Mouse (Mus musculus): ENCODE data around the gene Zfp27. TPM values are rescaled to one million over a fixed set of nuclear protein-coding genes. Genes with fewer than 3 reads are reported as not detected.

The Zfp27 gene
- polyA plus RNA-seq (2014; fragmentation: Nextera tagmentation; extraction: Ambion mirVana): 10.9 and 12.8 TPM in 2 replicates

DNA sequence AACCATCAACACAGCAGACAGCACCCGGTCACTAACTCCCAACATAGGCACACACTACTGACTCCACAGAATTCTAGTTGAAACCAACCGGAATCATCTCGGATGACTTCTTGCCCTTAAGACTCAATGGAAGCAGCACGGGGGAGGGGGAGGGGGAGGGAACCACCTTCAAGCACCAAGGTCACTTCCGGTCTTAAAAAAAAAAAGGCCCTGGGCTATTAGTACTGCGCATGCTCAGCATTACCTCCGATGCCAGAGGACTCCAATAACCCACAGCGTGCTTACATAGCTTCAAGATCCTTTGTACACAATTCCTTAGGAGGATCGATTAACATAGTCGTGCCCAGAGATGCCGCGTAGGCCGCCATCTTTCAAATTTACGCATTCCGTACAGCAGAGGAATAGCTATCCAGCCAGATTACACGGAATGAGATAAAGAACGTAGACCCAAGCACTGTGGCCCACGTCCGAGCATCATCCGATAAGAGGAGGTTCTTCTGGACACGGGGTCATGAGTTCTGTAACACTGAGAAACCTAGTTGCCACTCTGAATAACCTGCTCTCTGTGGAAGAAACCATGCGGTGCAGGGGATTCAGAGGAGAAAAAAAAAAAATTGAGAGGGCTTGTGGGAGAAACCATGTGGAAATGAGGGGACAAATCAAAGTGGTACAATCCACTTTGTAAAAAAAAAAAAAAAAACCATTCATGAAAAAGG lies at the start of gene Zfp27:
Gene Zfp27 (minus strand): TSS at position 607 of the 716 bp plus-strand sequence.
- WGBS: under 1% methylated on average over 22 of the region's 22 CpGs
- H3K36me3 ChIP-seq (ENCODE audit: control insufficient read depth, insufficient read depth, low read length): peaks cover 10% of the 10 kb centered on the region; the same call in 1 of the 2 replicates
- ATAC-seq (ENCODE audit: insufficient number of reproducible peaks, insufficient read depth, low FRiP score, low read depth): peak; percentile 84
- H3K4me2 ChIP-seq (replicated peaks; ENCODE audit: low read depth, low read length): peak within 1 kb of the TSS; percentile 61
- H3K27ac ChIP-seq (ENCODE audit: low read length): peak within 1 kb of the TSS; percentile 96
- no peaks in the 10 kb centered on the region for H3K9me3 ChIP-seq (ENCODE audit: control insufficient read depth, low read depth, low read length)
- peak within 1 kb of the TSS; percentile 48 for H3K9ac ChIP-seq (replicated peaks; ENCODE audit: low read depth, low read length)
- peak within 1 kb of the TSS; percentile 59 for H3K4me3 ChIP-seq (ENCODE audit: low read depth, low read length)
- H3K4me1 ChIP-seq (ENCODE audit: control insufficient read depth, insufficient read depth, low read length): peaks cover 10% of the 10 kb centered on the region; the same call in 1 of the 2 replicates
- H3K27me3 ChIP-seq (ENCODE audit: control insufficient read depth, insufficient read depth, low read length): no peaks in the 10 kb centered on the region

DNA sequence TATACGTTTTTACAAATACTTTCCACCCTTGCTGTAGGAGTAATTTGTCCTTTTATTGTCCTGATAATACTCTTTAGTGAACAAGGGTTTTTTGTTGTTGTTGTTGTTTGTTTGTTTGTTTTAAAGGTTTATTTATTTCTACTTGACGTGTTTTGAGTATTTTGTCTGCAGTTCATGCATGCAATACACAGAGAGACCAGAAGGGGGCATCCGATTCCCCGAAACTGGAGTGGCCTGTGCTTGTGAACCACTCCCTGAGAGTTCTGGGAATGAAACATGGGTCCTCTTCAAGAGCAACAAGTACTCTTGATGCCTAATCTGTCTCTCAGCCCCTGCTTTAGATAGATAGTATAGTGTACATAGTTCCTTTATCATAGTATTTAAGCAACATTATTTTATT lies 48.4 kb upstream of the Zfp27 start:
- Histone ChIP-seq H3K9ac (replicated peaks; ENCODE audit: low read depth, low read length) (no peak overlapping the region), H3K4me1 (ENCODE audit: control insufficient read depth, insufficient read depth, low read length) (no peaks in the 10 kb centered on the region), H3K9me3 (ENCODE audit: control insufficient read depth, low read depth, low read length) (no peaks in the 10 kb centered on the region), H3K4me2 (replicated peaks; ENCODE audit: low read depth, low read length) (peak overlapping the region; percentile 53), H3K4me3 (ENCODE audit: low read depth, low read length) (peak overlapping the region; percentile 63; the same call in 1 of the 2 replicates), H3K36me3 (ENCODE audit: control insufficient read depth, insufficient read depth, low read length) (no peaks in the 10 kb centered on the region), H3K27ac (ENCODE audit: low read length) (no peak overlapping the region), H3K27me3 (ENCODE audit: control insufficient read depth, insufficient read depth, low read length) (no peaks in the 10 kb centered on the region)
- WGBS: 22% methylated on average over 4 of the region's 4 CpGs
- ATAC-seq (ENCODE audit: insufficient number of reproducible peaks, insufficient read depth, low FRiP score, low read depth): no peak

DNA sequence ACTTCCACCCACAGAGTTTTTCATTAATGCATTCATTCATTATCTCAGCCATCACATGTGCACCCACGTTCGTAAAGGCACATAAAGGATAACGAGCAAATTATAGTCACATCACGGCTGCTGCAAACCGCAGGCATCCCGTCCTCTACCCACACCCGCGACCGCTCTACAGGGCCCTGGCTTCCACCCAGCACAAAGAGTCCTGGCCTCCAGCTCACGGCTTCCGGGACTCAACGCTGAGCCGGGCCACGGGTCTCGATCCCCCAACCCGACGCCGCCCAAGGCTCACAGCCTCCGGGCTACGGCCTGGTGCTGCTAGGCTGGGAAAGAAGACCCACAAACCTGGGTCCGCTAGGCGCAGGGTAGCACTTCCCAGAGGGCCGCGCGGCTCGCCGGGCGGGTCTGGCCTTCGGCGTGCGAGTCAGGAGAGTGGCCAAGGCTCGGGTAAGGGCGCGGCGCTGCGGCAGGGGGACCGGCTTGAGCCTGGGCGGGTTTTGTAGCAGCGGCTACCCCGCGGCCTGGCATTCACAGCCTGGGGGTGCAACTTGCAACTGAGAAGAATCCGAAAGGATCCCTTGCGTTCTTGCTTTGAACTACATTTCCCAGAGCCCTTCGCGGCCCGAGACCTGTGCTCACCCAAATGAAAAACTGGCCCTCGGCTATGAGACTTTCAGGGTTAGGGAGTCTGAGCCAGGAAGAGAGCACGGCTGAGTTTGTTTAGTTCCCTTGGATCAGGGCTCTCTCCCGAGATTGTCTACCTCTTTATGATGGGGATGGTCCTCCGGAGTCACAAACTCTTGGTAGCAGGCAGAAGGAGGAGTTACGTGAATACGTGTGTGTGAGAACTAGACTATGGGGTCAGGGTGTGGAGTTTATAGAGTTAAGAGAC lies 47.4 kb upstream of the Zfp27 start, which contains the start of gene Zfp74:
Gene Zfp74 (minus strand): TSS at position 577 of the 889 bp plus-strand sequence.
- Histone ChIP-seq H3K4me3 (ENCODE audit: low read depth, low read length) (peak within 1 kb of the TSS; percentile 63), H3K4me2 (replicated peaks; ENCODE audit: low read depth, low read length) (peak within 1 kb of the TSS; percentile 53), H3K9ac (replicated peaks; ENCODE audit: low read depth, low read length) (peak within 1 kb of the TSS; percentile 64), H3K36me3 (ENCODE audit: control insufficient read depth, insufficient read depth, low read length) (no peaks in the 10 kb centered on the region; the same call in 1 of the 2 replicates), H3K27ac (ENCODE audit: low read length) (peak within 1 kb of the TSS; percentile 90), H3K27me3 (ENCODE audit: control insufficient read depth, insufficient read depth, low read length) (no peaks in the 10 kb centered on the region), H3K9me3 (ENCODE audit: control insufficient read depth, low read depth, low read length) (no peaks in the 10 kb centered on the region), H3K4me1 (ENCODE audit: control insufficient read depth, insufficient read depth, low read length) (no peaks in the 10 kb centered on the region)
- WGBS: under 1% methylated on average over 52 of the region's 52 CpGs
- ATAC-seq (ENCODE audit: insufficient number of reproducible peaks, insufficient read depth, low FRiP score, low read depth): peak; percentile 90

DNA sequence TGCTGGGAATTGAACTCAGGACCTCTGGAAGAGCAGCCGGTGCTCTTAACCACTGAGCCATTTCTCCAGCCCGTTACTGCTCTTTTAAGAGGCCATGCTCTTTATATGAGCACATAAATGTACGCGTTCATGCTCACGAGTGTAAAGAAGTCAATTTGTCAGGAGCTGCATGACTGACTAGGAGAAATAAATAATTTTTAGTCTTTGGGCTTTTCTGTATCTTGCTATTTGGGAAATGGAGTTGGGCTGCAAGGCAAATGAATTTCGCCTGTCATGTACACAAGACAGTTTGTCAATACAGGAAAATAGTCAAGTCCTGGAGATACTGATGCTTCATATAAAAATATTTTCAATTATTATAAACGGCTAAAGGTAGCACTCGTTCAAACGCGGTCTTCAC lies 46.7 kb upstream of the Zfp27 start:
- ATAC-seq (ENCODE audit: insufficient number of reproducible peaks, insufficient read depth, low FRiP score, low read depth): no peak
- peak overlapping the region; percentile 53 for H3K4me2 ChIP-seq (replicated peaks; ENCODE audit: low read depth, low read length)
- H3K27ac ChIP-seq (ENCODE audit: low read length): peak overlapping the region; percentile 90
- H3K27me3 ChIP-seq (ENCODE audit: control insufficient read depth, insufficient read depth, low read length): no peaks in the 10 kb centered on the region
- H3K36me3 ChIP-seq (ENCODE audit: control insufficient read depth, insufficient read depth, low read length): peaks cover 3% of the 10 kb centered on the region
- no peaks in the 10 kb centered on the region for H3K4me1 ChIP-seq (ENCODE audit: control insufficient read depth, insufficient read depth, low read length)
- peak overlapping the region; percentile 63 for H3K4me3 ChIP-seq (ENCODE audit: low read depth, low read length)
- 43% methylated on average over 10 of the region's 10 CpGs for WGBS
- H3K9me3 ChIP-seq (ENCODE audit: control insufficient read depth, low read depth, low read length): no peaks in the 10 kb centered on the region
- H3K9ac ChIP-seq (replicated peaks; ENCODE audit: low read depth, low read length): peak overlapping the region; percentile 64

DNA sequence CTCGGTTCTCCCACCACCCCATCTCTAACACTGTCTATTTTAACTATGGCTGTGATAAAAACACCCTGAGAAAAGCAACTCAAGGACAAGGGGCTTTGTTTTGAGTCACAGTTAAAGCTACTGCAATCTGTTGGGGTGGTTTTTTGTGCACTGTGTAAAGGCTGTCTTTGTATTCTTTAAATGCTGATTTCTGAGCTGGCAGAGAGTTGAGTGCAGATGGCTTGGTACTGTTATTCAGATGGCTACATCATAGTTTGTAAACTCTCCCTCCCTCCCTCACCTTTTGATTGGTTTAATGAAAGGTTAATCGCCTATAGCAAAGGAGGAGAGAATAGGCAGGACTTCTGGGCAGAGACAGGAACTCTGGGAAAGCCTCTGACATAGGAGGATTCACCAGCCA lies 37.8 kb upstream of the Zfp27 start:
- no peaks in the 10 kb centered on the region for H3K9me3 ChIP-seq (ENCODE audit: control insufficient read depth, low read depth, low read length)
- no peaks in the 10 kb centered on the region for H3K27me3 ChIP-seq (ENCODE audit: control insufficient read depth, insufficient read depth, low read length)
- WGBS: 83% methylated on average over 2 of the region's 2 CpGs
- ATAC-seq (ENCODE audit: insufficient number of reproducible peaks, insufficient read depth, low FRiP score, low read depth): no peak
- H3K36me3 ChIP-seq (ENCODE audit: control insufficient read depth, insufficient read depth, low read length): peaks cover 12% of the 10 kb centered on the region
- H3K4me2 ChIP-seq (replicated peaks; ENCODE audit: low read depth, low read length): no peak overlapping the region
- no peaks in the 10 kb centered on the region for H3K4me1 ChIP-seq (ENCODE audit: control insufficient read depth, insufficient read depth, low read length)
- H3K4me3 ChIP-seq (ENCODE audit: low read depth, low read length): no peak overlapping the region
- no peak overlapping the region for H3K9ac ChIP-seq (replicated peaks; ENCODE audit: low read depth, low read length)
- H3K27ac ChIP-seq (ENCODE audit: low read length): no peak overlapping the region

DNA sequence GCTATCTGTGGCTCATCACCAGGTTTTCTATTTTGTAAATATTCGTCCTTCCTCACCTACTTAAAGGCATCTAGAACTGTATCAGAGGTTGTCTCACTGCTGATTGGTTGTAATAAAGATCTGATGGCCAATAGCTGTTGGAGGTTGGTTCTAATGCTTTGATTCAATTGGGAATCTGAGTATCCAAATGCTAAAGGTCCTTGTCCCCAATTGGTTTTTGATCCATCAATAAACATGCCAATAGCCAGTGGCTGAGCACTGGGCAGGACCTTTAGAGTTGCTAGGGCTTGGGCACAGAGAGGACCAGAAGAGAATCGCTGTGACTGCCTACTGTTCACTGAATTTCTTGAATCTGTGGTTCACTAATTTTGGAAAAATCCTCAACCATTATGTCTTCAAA lies 37.3 kb upstream of the Zfp27 start:
- H3K4me3 ChIP-seq (ENCODE audit: low read depth, low read length): no peak overlapping the region
- peaks cover 12% of the 10 kb centered on the region for H3K36me3 ChIP-seq (ENCODE audit: control insufficient read depth, insufficient read depth, low read length)
- 66% methylated on average over 2 of the region's 2 CpGs for WGBS
- H3K4me2 ChIP-seq (replicated peaks; ENCODE audit: low read depth, low read length): no peak overlapping the region
- H3K4me1 ChIP-seq (ENCODE audit: control insufficient read depth, insufficient read depth, low read length): no peaks in the 10 kb centered on the region
- no peak overlapping the region for H3K9ac ChIP-seq (replicated peaks; ENCODE audit: low read depth, low read length)
- H3K9me3 ChIP-seq (ENCODE audit: control insufficient read depth, low read depth, low read length): no peaks in the 10 kb centered on the region
- no peaks in the 10 kb centered on the region for H3K27me3 ChIP-seq (ENCODE audit: control insufficient read depth, insufficient read depth, low read length)
- H3K27ac ChIP-seq (ENCODE audit: low read length): no peak overlapping the region
- no peak for ATAC-seq (ENCODE audit: insufficient number of reproducible peaks, insufficient read depth, low FRiP score, low read depth)

DNA sequence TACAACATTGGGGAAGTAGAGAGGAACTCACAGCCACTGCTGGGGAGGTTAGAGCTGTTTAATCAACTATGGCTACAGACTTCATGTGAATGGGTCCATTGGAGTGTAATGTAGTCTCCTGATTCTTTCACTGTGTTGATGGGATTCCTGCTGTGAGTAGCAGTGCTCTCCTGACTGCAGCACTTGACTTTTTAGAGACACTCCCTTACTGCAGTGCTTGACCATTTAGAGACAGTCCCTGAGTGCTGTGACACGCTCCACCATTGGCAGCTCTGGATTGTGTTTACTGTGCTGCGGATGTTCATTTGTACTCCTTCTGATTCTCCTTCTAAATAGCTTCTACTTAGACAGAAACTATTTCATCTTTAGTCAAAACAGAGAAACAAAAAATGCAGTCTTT lies 36.4 kb upstream of the Zfp27 start:
- WGBS: 41% methylated on average over 2 of the region's 2 CpGs
- Histone ChIP-seq H3K27ac (ENCODE audit: low read length) (no peak overlapping the region), H3K4me1 (ENCODE audit: control insufficient read depth, insufficient read depth, low read length) (no peaks in the 10 kb centered on the region), H3K4me3 (ENCODE audit: low read depth, low read length) (no peak overlapping the region), H3K36me3 (ENCODE audit: control insufficient read depth, insufficient read depth, low read length) (peaks cover 8% of the 10 kb centered on the region), H3K9ac (replicated peaks; ENCODE audit: low read depth, low read length) (no peak overlapping the region), H3K9me3 (ENCODE audit: control insufficient read depth, low read depth, low read length) (no peaks in the 10 kb centered on the region), H3K4me2 (replicated peaks; ENCODE audit: low read depth, low read length) (no peak overlapping the region), H3K27me3 (ENCODE audit: control insufficient read depth, insufficient read depth, low read length) (no peaks in the 10 kb centered on the region)
- no peak for ATAC-seq (ENCODE audit: insufficient number of reproducible peaks, insufficient read depth, low FRiP score, low read depth)

DNA sequence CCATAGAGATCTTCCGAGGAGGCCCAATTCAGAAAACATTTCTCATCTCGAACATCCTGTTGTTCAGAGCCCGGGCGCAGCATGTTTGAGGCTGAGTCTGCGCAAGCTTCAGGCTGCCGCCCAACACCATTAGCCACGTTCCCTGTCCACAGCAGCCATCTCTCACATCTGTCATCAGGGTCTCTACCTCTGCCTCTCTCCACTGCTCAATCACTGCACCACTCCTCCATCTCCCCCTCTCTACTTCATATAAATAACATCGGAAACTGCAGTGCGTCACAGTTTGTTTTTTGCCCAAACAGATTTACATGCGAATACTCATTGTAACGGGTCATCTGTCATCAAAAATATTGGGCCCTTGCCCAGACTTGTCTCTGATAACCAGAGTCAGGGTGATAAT lies 34.7 kb upstream of the Zfp27 start:
- Histone ChIP-seq H3K4me2 (replicated peaks; ENCODE audit: low read depth, low read length) (no peak overlapping the region), H3K9ac (replicated peaks; ENCODE audit: low read depth, low read length) (no peak overlapping the region), H3K4me1 (ENCODE audit: control insufficient read depth, insufficient read depth, low read length) (no peaks in the 10 kb centered on the region), H3K9me3 (ENCODE audit: control insufficient read depth, low read depth, low read length) (no peaks in the 10 kb centered on the region), H3K27ac (ENCODE audit: low read length) (no peak overlapping the region), H3K36me3 (ENCODE audit: control insufficient read depth, insufficient read depth, low read length) (peaks cover 10% of the 10 kb centered on the region), H3K27me3 (ENCODE audit: control insufficient read depth, insufficient read depth, low read length) (no peaks in the 10 kb centered on the region), H3K4me3 (ENCODE audit: low read depth, low read length) (no peak overlapping the region)
- 88% methylated on average over 11 of the region's 11 CpGs for WGBS
- no peak for ATAC-seq (ENCODE audit: insufficient number of reproducible peaks, insufficient read depth, low FRiP score, low read depth)
